Mouse (Mus musculus) spleen, adult 2 months (tissue): ENCODE results near the gene Itpr1. TPM values are rescaled to one million over a fixed set of nuclear protein-coding genes. Genes with fewer than 3 reads are reported as not detected.

Experiments
- DNase-seq, 2 experiments: peaks; one replicate each; pipeline versions ENCODE4 v3.0.0 to v3.0.0-alpha.2; 2012 to 2021; ENCODE audit warnings: low spot score in 2 of 2, low read depth in 1 of 2
- H3K27ac ChIP-seq: fragments of 200-500 bp; 2 replicates; pipeline ENCODE4 v1.5.1; 2012; ENCODE audit warnings: low read length, inconsistent platforms; ENCODE audit not compliant: insufficient read depth
- H3K27me3 ChIP-seq: fragments of 200-500 bp; 2 replicates; pipeline ENCODE4 v1.6.1; 2012; ENCODE audit warnings: mild to moderate bottlenecking, moderate library complexity, low read length, inconsistent platforms; ENCODE audit not compliant: control insufficient read depth, insufficient read depth
- H3K36me3 ChIP-seq: fragments of 200-500 bp; 2 replicates; pipeline ENCODE4 v1.6.1; 2012; ENCODE audit warnings: mild to moderate bottlenecking, low read length, inconsistent platforms; ENCODE audit not compliant: control insufficient read depth, insufficient read depth
- H3K4me1 ChIP-seq: fragments of 200-500 bp; 2 replicates; pipeline ENCODE4 v1.6.1; 2011; ENCODE audit warnings: inconsistent platforms; ENCODE audit not compliant: control insufficient read depth, insufficient read depth, insufficient read length
- H3K4me3 ChIP-seq: fragments of 200-500 bp; 2 replicates; pipeline ENCODE4 v1.5.1; 2011; ENCODE audit warnings: mild to moderate bottlenecking, inconsistent platforms; ENCODE audit not compliant: insufficient read depth, insufficient read length; ENCODE audit errors: extremely low read depth
- CTCF ChIP-seq: fragments of 200-500 bp; IDR thresholded peaks from 2 replicates; pipeline ENCODE4 v1.5.1; 2011; ENCODE audit warnings: mild to moderate bottlenecking, inconsistent platforms; ENCODE audit not compliant: insufficient read depth, insufficient read length, insufficient replicate concordance; ENCODE audit errors: extremely low read depth
- POLR2A ChIP-seq: fragments of 200-500 bp; IDR thresholded peaks from 2 replicates; pipeline ENCODE4 v1.6.1; 2011; ENCODE audit warnings: low read depth, low read length, inconsistent platforms
- WGBS: fragments of 180-500 bp; shearing (Covaris S2); methylation state at CpG from one replicate; pipeline ENCODE4 v1.1.7; 2018; 5-methylcytosine and 5-hydroxymethylcytosine counted together
- polyA plus RNA-seq: library from polyadenylated mRNA; depleted of rRNA; stranded (reverse); fragments of >200 nt; gene quantifications from 2 replicates; pipeline ENCODE4 v1.2.3, GENCODE M21; 2012

The Itpr1 gene
- polyA plus RNA-seq, 1 experiment: 17.9 TPM

GRCm38 (mm10) chr6:108211896-108212880 lies 708 bp upstream of the Itpr1 start:
- no peak for DNase-seq
- H3K4me3 ChIP-seq: peak overlapping the region; percentile 80
- peak overlapping the region; percentile 67 for H3K27ac ChIP-seq
- peaks cover 2% of the 10 kb centered on the region; the same call in 1 of the 2 replicates for H3K4me1 ChIP-seq
- 8% methylated on average over 36 of the region's 36 CpGs for WGBS
- H3K27me3 ChIP-seq: no peaks in the 10 kb centered on the region
- H3K36me3 ChIP-seq: peaks cover 2% of the 10 kb centered on the region
- TF ChIP-seq POLR2A: no peak
- no peak for TF ChIP-seq CTCF

GRCm38 (mm10) chr6:108213481-108214293 lies 791 bp downstream of the Itpr1 start:
- WGBS: 2% methylated on average over 29 of the region's 29 CpGs
- TF ChIP-seq CTCF (no peak), POLR2A (no peak)
- Histone ChIP-seq H3K4me3 (peak overlapping the region; percentile 74), H3K27me3 (no peaks in the 10 kb centered on the region), H3K36me3 (peaks cover 2% of the 10 kb centered on the region), H3K27ac (peak overlapping the region; percentile 75), H3K4me1 (peaks cover 2% of the 10 kb centered on the region; the same call in 1 of the 2 replicates)
- peak in 1 of 2 experiments; percentile 13 for DNase-seq

- 1% methylated on average over 10 of the region's 10 CpGs for WGBS
- Histone ChIP-seq H3K4me3 (peak overlapping the region; percentile 74), H3K27ac (peak overlapping the region; percentile 46; the same call in 1 of the 2 replicates), H3K4me1 (peaks cover 2% of the 10 kb centered on the region; the same call in 1 of the 2 replicates), H3K36me3 (peaks cover 2% of the 10 kb centered on the region), H3K27me3 (no peaks in the 10 kb centered on the region)
- TF ChIP-seq CTCF: no peak
- TF ChIP-seq POLR2A: no peak
- no peak for DNase-seq
Observed at GRCm38 (mm10) chr6:108214294-108214925, 1.5 kb downstream of the Itpr1 start.

GRCm38 (mm10) chr6:108216091-108216490 lies 3.2 kb downstream of the Itpr1 start:
- WGBS: 84% methylated on average over 5 of the region's 5 CpGs
- H3K4me1 ChIP-seq: peaks cover 2% of the 10 kb centered on the region; the same call in 1 of the 2 replicates
- DNase-seq: no peak

GRCm38 (mm10) chr6:108216832-108217231 lies 3.9 kb downstream of the Itpr1 start:
- H3K27ac ChIP-seq: no peak overlapping the region
- no peak for DNase-seq
- no peaks in the 10 kb centered on the region for H3K27me3 ChIP-seq
- 91% methylated on average over 8 of the region's 8 CpGs for whole genome bisulfite sequencing
- peaks cover 2% of the 10 kb centered on the region; the same call in 1 of the 2 replicates for H3K4me1 ChIP-seq
- TF ChIP-seq CTCF (no peak), POLR2A (no peak)
- peaks cover 2% of the 10 kb centered on the region for H3K36me3 ChIP-seq
- no peak overlapping the region for H3K4me3 ChIP-seq

More at GRCm38 (mm10) chr6:108216091-108216490, 3.2 kb downstream of the Itpr1 start:
- Histone ChIP-seq H3K27ac (no peak overlapping the region), H3K4me3 (no peak overlapping the region), H3K27me3 (no peaks in the 10 kb centered on the region), H3K36me3 (peaks cover 2% of the 10 kb centered on the region)
- TF ChIP-seq POLR2A (no peak), CTCF (no peak)

- 92% methylated on average over 3 of the region's 3 CpGs for whole genome bisulfite sequencing
- Histone ChIP-seq H3K27me3 (no peaks in the 10 kb centered on the region), H3K36me3 (peaks cover 2% of the 10 kb centered on the region), H3K4me1 (peaks cover 4% of the 10 kb centered on the region; the same call in 1 of the 2 replicates), H3K4me3 (no peak overlapping the region), H3K27ac (no peak overlapping the region)
- DNase-seq: no peak
- TF ChIP-seq POLR2A: no peak
- TF ChIP-seq CTCF: no peak
Observed at GRCm38 (mm10) chr6:108217987-108218386, 5.1 kb downstream of the Itpr1 start.
